Mouse (Mus musculus) cerebellum, adult 11 months (tissue): ENCODE results near the gene Oosp3.

Source experiments
- DNase-seq: peaks from one replicate; pipeline ENCODE4 v3.0.0; 2022

Oosp3 gene

GRCm38 (mm10) chr19:11696755-11697154, at the start of gene Oosp3:
Gene Oosp3 (plus strand): TSS chr19:11697055.
- no peak for DNase-seq

- DNase-seq = no peak
Observed at GRCm38 (mm10) chr19:11649564-11649963, 47.3 kb upstream of the Oosp3 start.

DNA sequence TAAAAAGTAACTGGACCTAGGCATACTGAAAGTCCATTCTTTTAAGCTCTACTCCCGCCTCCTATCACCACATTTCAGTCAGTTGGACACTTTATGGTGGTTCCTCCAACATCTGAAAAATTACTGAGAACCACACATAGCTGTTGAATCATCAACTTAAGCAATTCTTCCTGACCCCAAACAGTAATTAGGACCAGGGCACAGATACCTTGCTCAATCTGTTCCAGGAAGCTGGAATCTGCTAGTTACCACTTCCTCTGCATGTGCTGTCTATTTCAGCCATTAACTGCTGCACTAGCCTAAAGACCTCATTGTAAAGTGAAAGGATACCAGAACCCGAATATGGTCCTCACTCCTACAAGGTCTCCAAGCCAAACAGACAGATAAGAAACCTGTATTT, 37.7 kb upstream of the Oosp3 start:
- no peak for DNase-seq

GRCm38 (mm10) chr19:11660459-11660858, 36.4 kb upstream of the Oosp3 start, which contains the start of gene Oosp2:
Gene Oosp2 (minus strand): TSS chr19:11660559.
- no peak for DNase-seq

- DNase-seq = no peak
Observed at GRCm38 (mm10) chr19:11661562-11661961, 35.3 kb upstream of the Oosp3 start.

GRCm38 (mm10) chr19:11690839-11691238, 6.0 kb upstream of the Oosp3 start, which contains the start of gene Oosp1:
Gene Oosp1 (minus strand): TSS chr19:11691150.
- DNase-seq = no peak

DNA sequence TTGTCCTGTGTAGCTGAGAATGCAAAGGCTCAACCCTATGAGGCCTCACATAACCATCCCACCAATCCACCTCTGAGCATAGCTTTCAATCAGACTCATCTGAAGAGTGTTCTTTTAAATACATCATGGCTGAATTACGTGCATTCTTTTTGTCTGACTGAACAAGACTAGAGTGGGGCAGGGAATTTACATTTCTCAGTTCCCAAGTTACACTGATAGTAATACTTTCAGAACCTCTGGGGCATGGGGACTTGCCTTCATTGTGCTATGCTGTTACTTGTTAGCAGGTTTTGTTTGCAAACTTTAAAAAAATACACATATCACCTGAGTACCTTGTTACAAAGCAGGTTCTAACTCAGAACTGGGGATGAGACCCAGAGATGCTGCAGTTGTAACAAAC, 5.4 kb upstream of the Oosp3 start:
- no peak for DNase-seq

GRCm38 (mm10) chr19:11698342-11698741, 1.5 kb downstream of the Oosp3 start:
- no peak for DNase-seq

- no peak for DNase-seq
Observed at GRCm38 (mm10) chr19:11712451-11712850, 15.6 kb downstream of the Oosp3 start.

- no peak for DNase-seq
Observed at GRCm38 (mm10) chr19:11720071-11720470, 23.2 kb downstream of the Oosp3 start.

GRCm38 (mm10) chr19:11723870-11724269, 27.0 kb downstream of the Oosp3 start:
- DNase-seq = no peak

- no peak for DNase-seq
Observed at GRCm38 (mm10) chr19:11724275-11724674, 27.4 kb downstream of the Oosp3 start.

DNA sequence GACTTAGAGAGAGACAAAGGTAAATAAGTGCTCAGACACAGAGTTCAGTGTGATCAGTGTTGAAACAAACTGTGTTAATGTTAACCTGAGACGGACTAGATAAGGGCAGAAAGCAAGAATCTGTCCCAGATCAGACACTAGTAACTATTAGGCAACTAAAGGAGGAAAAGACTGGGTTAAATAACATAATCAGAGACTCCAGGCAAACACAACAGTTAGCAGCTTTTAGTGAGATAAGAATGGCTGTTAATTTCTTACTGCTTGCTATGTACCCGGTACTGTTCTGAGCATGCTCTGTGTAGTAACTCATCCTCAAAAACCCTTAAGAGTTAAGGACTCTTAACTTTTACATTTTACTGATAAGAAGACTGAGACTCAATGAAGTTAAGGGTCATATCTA, 29.1 kb downstream of the Oosp3 start:
- DNase-seq = no peak

DNA sequence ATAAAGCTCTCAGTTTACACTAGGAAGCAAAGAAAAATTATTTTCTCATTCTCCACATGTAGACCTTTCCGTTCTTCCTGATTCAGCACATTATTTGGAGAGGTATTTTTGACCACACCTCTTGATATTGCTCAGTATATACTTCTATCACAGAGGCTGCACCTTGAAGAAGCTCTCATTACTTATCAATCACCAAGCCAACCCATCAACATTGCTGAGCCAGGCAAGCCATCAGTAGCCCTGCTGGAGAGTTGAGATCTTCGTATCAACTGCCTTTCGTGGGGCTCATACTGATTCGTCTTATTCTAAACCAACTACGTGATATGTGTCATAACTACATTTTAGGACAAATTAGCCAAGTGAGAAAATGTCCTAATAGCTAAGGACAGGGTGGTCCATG, 30.4 kb downstream of the Oosp3 start:
- no peak for DNase-seq

- no peak for DNase-seq
Observed at GRCm38 (mm10) chr19:11730278-11730677, 33.4 kb downstream of the Oosp3 start.

DNA sequence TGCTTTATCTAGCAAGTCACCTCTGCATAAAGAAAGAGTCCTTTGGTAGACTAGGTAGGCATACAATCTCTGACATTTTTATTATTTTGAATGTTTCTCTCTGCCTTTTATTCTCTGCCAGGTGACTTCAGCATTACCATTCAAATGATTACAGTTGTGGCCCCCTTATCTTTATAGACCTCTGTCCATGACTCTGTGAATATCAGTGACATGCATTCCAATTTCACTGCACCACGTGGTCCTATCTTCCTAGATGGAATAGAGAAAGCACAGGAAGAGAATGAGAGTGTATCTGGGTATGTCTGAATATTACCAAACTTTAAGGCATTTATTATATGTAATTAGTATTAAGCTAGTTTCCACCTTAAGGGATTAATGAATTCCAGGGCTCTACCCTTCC, 39.6 kb downstream of the Oosp3 start:
- DNase-seq = no peak

- DNase-seq = no peak
Observed at GRCm38 (mm10) chr19:11745680-11746079, 48.8 kb downstream of the Oosp3 start.

- no peak for DNase-seq
Observed at GRCm38 (mm10) chr19:11747298-11747697, 50.4 kb downstream of the Oosp3 start, which contains the start of gene Gif. Gene Gif (plus strand): TSS chr19:11747554.
